Mouse (Mus musculus): ENCODE results near the gene Gm21992.
A peak's percentile ranks its signal among the peaks of the same experiment; 100 is the strongest.

Gene Gm21992

DNA sequence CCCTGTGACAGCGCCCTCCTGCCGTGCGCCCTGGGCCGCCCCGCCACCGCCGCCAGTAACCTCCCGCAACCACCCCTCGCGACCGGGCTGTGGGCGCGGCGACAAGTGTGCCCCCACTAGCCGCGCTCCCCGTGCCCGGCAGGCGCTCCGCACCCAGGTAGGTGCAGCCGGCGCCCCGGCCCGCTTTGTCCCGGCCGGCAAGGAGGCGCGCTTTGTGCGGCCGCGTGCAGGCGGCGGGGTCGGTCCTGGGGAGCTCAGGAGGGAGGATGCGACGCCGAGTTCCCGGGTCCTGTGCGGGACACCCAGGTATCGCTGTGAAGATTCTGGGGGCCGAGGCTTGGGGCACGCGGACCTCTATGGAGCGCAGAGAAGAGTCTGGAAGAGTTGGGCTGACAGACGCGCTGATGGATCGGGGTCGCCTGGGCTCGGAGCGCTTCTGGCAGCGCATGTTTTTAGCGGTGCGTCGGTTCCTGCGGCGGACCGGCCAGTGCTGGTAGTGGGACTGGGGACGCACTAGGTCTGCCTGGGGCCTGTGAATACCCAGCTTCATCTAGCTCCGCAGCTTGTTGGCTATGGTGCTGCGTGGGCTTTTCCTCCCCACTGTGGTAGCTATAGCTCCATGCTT lies 99.1 kb downstream of the Gm21992 start:
- DNase-seq (ENCODE audit: low read depth, low spot score) = no peak

DNA sequence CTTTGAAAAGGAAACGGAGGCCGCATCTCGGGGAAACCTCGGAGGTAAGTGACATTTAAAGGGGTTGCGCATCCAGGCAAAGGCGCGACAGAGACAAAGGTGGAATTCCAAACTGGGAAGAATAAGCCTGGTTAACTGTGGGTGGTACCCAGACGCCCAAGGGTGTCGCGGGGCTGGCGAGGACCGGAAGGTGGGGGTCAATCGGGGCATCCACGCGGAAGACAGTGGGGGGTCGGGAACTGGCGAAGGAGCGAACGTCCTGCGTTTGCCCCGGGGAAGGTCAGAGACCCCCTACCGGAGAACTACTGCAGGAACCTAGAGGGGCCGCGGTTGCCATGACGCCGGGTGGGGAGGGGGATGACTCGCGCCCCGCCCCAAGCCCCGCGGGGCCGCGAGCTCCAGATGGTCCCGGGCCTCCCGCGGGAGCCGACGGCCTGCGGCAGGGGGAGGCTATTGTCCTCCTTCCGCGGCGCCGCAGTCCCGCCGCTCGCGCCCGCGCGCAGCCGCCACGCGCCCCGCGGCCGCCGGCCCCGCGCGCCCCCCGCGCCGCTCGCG lies 99.7 kb downstream of the Gm21992 start:
- peak; percentile 67 for DNase-seq (ENCODE audit: low read depth, low spot score)

DNA sequence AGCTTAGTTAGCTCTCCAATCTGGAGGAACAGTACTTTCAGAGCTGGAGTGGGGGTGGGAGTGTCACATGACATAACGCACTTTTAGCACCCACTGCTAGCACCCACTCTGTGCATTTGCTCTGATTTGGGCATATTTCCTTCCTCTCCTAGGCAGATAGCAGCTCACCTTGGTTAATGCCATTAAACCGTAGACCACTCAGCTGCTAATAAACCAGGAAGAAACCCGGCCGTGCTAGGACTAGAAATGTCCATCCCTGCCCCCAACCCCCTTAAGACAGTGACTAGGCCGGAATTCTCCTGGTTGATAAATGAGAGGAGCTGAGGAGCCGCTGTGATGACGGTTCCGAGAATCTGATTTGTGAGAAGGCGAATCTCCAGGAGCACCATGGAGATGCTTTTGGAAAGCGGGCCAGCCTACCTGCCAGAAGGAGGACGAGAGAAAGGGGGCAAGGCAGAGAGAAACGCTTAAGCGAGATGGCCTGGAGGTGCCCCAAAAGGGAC lies 100.3 kb downstream of the Gm21992 start, which contains the start of gene Sptbn2:
TSS of gene Sptbn2 (plus strand) at position 70 of the 503 bp plus-strand sequence.
- DNase-seq (ENCODE audit: low read depth, low spot score) = no peak

DNA sequence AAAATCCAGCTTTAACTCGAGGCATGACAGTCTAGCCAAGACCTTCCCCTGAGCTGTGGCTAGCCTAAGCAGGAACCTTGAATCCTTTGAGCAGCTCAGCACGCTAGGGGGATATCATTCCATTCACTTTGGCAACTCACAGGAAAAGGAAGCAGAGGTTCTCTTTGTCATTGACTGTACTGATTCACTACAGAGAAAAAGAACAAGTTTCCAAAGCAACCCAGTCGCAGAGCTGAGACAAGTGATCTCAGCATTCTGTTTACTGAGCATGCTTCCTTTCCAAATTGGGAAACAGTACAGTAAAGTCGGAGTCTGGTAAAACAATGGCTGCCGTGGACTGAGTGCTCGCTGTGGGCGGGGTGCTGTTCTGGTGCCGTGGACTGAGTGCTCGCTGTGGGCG lies 102.6 kb downstream of the Gm21992 start:
- DNase-seq (ENCODE audit: low read depth, low spot score) = peak; percentile 37

DNA sequence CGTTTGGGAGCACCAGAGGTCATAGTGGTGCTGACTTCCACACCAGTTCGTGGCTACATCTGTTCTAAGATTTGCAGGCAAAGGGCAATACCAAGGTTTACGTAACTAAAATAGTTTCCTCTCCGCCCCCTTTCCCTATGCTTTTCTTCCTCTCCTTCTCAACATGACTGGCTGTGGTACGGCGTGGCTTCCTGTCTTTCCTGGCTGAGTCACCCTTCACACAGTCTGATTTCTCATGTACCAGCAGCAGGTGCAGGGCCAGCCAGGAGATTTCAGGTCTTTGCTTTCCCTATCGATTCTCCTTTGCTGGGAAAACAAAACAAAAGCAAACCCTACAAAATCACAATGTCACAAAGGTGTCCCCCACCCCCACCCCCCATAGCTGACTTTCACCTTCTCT lies 110.2 kb downstream of the Gm21992 start:
- DNase-seq (ENCODE audit: low read depth, low spot score) = no peak

DNA sequence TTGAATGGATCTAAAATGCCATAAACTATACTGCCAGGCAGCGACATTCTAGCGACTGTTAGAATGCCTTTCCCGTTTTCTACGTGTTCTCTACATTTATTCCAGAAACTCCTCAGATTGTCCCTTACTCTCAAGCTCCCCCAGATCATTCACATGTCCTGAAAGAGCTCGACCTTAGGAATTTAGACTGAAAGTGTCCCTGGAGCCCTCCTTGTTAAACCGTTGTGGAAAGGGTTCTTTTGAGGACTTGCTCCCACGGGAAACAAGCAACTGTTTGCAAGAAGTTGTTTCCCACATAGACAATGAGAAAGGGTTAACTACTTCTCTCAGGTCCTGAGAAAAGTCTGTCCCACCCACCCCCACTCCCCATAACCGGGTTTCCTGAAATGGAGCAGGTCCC lies 110.8 kb downstream of the Gm21992 start:
- no peak for DNase-seq (ENCODE audit: low read depth, low spot score)

DNA sequence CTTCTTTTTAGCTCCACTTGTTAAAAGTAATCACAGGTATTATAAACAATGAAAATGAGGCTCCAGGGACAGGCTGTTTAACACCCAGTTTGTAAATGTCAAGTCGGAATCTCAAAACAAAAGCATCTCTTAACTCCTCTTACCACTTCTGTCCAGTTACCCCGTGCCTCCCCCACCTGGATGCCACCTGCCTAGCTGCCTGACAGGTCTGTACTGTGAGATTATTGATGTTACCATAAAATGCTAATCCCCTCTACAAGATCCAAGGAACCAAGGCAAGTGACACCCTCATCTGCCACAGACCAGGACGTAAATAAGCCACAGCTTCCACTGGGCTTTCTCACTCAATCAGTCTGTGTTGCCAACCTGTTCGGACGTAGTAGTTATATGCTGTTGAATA lies 111.6 kb downstream of the Gm21992 start:
- no peak for DNase-seq (ENCODE audit: low read depth, low spot score)

DNA sequence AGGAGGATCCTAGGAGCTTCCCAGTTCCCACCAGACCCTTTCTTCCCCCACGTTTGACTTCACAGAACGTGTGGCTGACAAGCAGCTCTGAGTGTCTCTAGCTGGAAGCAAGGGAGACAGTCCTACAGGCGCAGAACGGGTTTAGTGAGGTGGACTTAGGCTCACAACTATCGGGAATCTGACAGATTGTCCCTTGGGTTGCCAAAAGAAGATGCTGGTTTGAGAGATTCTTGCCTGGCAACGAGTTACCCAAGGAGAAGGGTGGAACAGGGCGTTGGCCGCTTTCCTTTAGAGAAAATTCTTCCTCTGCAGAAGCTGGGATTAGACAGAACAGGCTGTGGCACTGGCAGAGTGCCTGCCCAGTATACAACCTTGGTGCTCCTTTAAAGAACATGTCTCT lies 112.6 kb downstream of the Gm21992 start:
- no peak for DNase-seq (ENCODE audit: low read depth, low spot score)

DNA sequence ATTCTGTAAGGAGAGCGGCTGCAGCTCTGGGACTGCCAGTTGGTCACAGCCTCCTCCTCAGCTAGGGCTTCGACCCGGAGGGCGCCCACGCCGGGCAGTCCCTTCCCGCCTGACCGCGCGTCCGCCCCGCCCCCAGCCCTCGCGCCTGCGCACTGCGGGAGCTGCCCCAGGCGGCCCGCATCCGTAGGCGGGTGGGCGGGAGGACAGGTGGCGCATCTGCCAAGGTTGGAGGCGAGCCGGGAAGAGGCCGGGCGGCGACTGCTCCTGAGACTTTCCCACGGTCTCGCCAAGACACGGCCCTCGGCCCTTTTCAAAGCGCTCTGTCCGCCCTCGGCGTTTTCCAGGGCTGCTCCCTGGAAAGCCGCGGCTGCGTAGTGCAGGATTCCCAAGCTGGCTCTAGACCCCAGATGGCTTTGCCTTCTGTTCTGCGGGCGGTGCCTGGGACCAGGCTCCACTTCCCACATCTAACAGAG lies 113.2 kb downstream of the Gm21992 start, which contains the start of gene Gm960:
TSS of gene Gm960 (minus strand) at position 464 of the 473 bp plus-strand sequence.
- peak; percentile 69 for DNase-seq (ENCODE audit: low read depth, low spot score)

DNA sequence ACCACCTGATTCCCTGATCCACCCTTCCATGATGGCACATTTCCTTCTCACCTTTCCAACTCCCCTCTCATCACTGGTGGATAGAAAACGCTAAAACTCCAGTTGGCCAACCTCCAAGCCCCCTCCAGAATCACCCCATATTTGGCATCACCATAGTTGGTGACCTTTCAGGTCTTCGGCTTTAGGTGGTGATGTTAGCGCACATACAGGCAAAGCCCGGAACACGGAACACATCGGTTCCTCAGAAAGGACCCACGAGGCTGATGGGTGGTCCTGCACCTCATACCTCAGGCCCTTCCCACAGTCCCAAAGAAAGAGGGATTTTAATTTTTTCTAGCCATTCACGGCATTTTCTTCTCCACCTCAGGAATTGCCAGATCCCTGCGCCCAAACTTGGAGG lies 113.7 kb downstream of the Gm21992 start:
- DNase-seq (ENCODE audit: low read depth, low spot score) = no peak

DNA sequence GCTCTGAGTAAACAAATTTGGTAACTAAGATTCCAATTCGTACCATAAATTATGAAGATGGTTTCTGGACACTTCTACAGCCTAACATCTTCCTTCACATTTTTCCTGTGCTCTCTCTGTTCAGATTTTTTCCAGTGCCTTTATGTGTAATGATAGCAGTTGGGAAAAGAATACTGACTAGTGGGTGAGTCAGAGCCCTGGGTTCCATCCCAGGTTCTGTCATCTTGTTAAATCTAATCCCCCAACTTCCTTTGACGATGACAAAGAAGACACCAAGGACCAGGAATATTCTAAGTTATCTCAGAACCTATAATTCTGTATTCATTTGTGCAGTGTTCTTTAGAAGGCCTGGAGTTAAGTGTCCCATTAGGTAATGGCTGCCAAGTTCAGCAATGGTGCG lies 114.3 kb downstream of the Gm21992 start:
- no peak for DNase-seq (ENCODE audit: low read depth, low spot score)

DNA sequence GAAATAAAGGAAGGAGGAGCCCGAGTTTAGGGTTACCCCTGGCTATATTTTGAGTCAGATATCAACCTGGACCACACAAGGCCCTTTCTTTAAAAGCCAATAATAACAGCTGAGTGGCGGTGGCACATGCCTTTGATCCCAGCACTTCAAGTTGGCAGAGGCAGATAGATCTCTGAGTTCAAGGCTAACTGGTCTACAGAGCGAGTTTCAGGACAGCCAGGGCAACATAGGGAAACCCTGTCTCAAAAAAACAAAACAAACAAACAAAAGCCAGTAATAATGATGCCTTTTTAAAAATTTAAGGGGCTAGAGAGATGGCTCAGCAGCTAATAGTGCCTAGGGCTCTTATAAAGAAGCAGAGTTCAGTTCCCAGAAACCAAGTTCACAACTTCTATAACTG lies 117.1 kb downstream of the Gm21992 start:
- DNase-seq (ENCODE audit: low read depth, low spot score) = no peak
